Mouse (Mus musculus) kidney, adult 2 months (tissue): ENCODE measurements around the gene Btbd1.

ENCODE experiments used
- CTCF ChIP-seq: fragments of 200-500 bp; conservative IDR thresholded peaks from 2 replicates; pipeline ENCODE4 v1.5.1; 2011; ENCODE audit warnings: low read depth, mild to moderate bottlenecking, control low read depth, low read length, moderate library complexity, mixed read lengths; ENCODE audit not compliant: insufficient read depth, insufficient read length
- POLR2A ChIP-seq: fragments of 200-500 bp; IDR thresholded peaks from one replicate; pipeline ENCODE4 v1.6.1; 2011; ENCODE audit warnings: low read depth, low read length, control low read depth

GRCm38 (mm10) chr7:81862587-81863583 is 33.7 kb upstream of the Btbd1 start:
- TF ChIP-seq CTCF (no peak), POLR2A (no peak)
